Mouse (Mus musculus) T-helper 2 cell (primary cell): ENCODE measurements at regions not wholly inside any gene's neighbourhood (a gene's known extent, or its start where the extent isn't known, plus 50 kb on each side); places are given as distances from the start of the nearest gene placed in this dataset.

Experiments
- in situ Hi-C: fragments of 300-600 bp; cut with MboI, MseI; formaldehyde crosslinking; loops from one replicate; pipeline ENCODE4 v1.15.1; 2025; ENCODE audit warnings: high pct_unique_total_duplicates

GRCm38 (mm10) chr13:15221322-15221721 is 241.7 kb upstream of the Gli3 start:
- in situ Hi-C loops, result loop anchor here (25.0 kb wide), 1 partner anchor 684 kb away; no protein-coding TSS in a partner anchor

- in situ Hi-C loops, result no loop called here
Observed at GRCm38 (mm10) chr13:15227641-15228040, 235.4 kb upstream of the Gli3 start.
